Mouse (Mus musculus): ENCODE results near the gene Ift80. TPM values are rescaled to one million over a fixed set of nuclear protein-coding genes. Genes with fewer than 3 reads are reported as not detected.
"Not testable (repeated sequence)": the region's sequence is repeated elsewhere in the genome, so short reads cannot be mapped to it uniquely, and the experiment has no call there.

Ift80 gene
- polyA plus RNA-seq, 1 experiment from 2014 or later, result 18.7 TPM

DNA sequence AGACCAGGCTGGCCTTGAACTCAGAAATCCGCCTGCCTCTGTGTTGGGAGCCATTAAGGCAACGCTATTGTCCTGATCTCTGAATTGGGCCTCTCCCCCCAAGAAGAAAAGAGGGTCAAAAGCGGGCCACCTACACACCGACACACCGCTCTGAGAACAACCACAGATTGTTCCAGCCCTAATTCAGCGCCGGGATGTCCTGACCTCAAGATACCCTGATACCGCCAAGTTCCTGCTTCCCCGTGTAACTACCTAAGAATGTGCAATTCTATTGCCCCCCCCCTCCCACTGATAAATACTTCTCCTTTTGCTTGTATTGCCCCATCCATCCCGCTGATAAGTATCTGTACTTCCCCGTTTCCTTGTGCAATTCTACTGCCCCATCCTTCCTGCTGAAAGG lies 52.4 kb downstream of the Ift80 start:
- H3K27ac ChIP-seq; H3K36me3 ChIP-seq (replicated peaks); H3K27me3 ChIP-seq; H3K4me2 ChIP-seq; H3K4me3 ChIP-seq (replicated peaks); H3K9me3 ChIP-seq; H3K4me1 ChIP-seq; H3K9ac ChIP-seq; ATAC-seq (ENCODE audit: low FRiP score): not testable (repeated sequence)
- 92% methylated on average over 11 of the region's 11 CpGs for WGBS

- H3K9me3 ChIP-seq, result no peaks in the 10 kb centered on the region
- H3K9ac ChIP-seq, result no peak overlapping the region
- ATAC-seq (ENCODE audit: low FRiP score), result no peak
- no peaks in the 10 kb centered on the region for H3K4me1 ChIP-seq
- no peak overlapping the region for H3K27ac ChIP-seq
- H3K4me2 ChIP-seq, result no peak overlapping the region
- no peak overlapping the region for H3K4me3 ChIP-seq (replicated peaks)
- no peaks in the 10 kb centered on the region for H3K36me3 ChIP-seq (replicated peaks)
- WGBS, result 63% methylated on average over 8 of the region's 8 CpGs
- no peaks in the 10 kb centered on the region for H3K27me3 ChIP-seq
Observed at GRCm38 (mm10) chr3:68949381-68949780, 55.0 kb downstream of the Ift80 start.

GRCm38 (mm10) chr3:68948918-68949317 lies 55.5 kb downstream of the Ift80 start:
- no peaks in the 10 kb centered on the region for H3K27me3 ChIP-seq
- H3K9ac ChIP-seq, result no peak overlapping the region
- no peak overlapping the region for H3K27ac ChIP-seq
- no peaks in the 10 kb centered on the region for H3K9me3 ChIP-seq
- H3K4me3 ChIP-seq (replicated peaks), result no peak overlapping the region
- H3K4me2 ChIP-seq, result no peak overlapping the region
- no peak for ATAC-seq (ENCODE audit: low FRiP score)
- H3K4me1 ChIP-seq, result no peaks in the 10 kb centered on the region
- no peaks in the 10 kb centered on the region for H3K36me3 ChIP-seq (replicated peaks)
- 55% methylated on average over 2 of the region's 2 CpGs for WGBS

- no peaks in the 10 kb centered on the region; the same call in 1 of the 2 replicates for H3K36me3 ChIP-seq (replicated peaks)
- H3K27me3 ChIP-seq, result no peaks in the 10 kb centered on the region
- no peak for ATAC-seq (ENCODE audit: low FRiP score)
- no peak overlapping the region for H3K9ac ChIP-seq
- H3K27ac ChIP-seq, result no peak overlapping the region
- H3K4me3 ChIP-seq (replicated peaks), result no peak overlapping the region
- 86% methylated on average over 6 of the region's 6 CpGs for WGBS
- no peak overlapping the region for H3K4me2 ChIP-seq
- H3K4me1 ChIP-seq, result no peaks in the 10 kb centered on the region
- H3K9me3 ChIP-seq, result no peaks in the 10 kb centered on the region
Observed at GRCm38 (mm10) chr3:68941867-68942266, 62.5 kb downstream of the Ift80 start.

DNA sequence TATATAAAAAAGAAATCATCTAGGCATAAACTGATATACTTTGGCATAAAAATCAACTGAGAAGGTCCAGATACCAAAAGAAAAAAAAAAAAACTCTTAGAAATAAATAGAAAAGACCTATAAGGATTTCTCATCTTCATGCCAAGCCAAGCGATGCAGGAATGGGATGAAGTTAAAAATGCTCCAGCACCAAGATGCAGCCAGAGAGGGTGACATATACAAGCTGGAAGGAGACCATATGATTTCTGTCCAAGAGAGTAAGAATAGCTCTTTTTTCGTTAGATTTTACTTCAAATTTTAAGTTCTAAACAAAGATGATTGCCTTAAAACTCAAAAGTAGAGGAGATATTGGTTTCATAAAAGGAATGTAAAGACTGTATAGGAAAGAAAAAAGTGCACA lies 64.1 kb downstream of the Ift80 start:
- Histone ChIP-seq H3K27ac (no peak overlapping the region), H3K4me1 (no peaks in the 10 kb centered on the region), H3K9me3 (no peaks in the 10 kb centered on the region), H3K4me3 (replicated peaks) (no peak overlapping the region), H3K4me2 (no peak overlapping the region), H3K27me3 (no peaks in the 10 kb centered on the region), H3K36me3 (replicated peaks) (peaks cover 8% of the 10 kb centered on the region), H3K9ac (no peak overlapping the region)
- no peak for ATAC-seq (ENCODE audit: low FRiP score)
- 97% methylated on average over 2 of the region's 2 CpGs for WGBS

DNA sequence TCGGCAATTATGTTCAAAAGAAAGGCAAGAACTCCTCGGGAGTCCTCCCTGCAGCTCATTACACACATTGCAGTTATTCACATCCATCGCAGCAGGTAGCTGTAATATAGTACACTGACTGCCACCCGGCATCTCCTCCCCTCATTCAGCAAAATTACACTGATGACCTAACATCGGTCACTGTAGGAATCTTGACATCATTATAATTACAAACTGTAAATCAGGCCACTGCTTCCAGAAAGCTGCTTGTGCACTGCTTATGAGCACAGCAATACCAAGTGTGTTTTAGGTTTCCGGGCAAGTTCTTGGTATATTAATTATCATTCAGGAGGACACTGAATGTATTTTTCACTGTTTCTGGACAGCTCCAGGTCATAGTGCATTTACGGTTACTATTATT lies 65.1 kb downstream of the Ift80 start:
- H3K9ac ChIP-seq, result no peak overlapping the region
- H3K9me3 ChIP-seq, result no peaks in the 10 kb centered on the region
- no peaks in the 10 kb centered on the region for H3K27me3 ChIP-seq
- H3K36me3 ChIP-seq (replicated peaks), result peaks cover 15% of the 10 kb centered on the region
- ATAC-seq (ENCODE audit: low FRiP score), result no peak
- no peak overlapping the region for H3K4me3 ChIP-seq (replicated peaks)
- H3K4me1 ChIP-seq, result no peaks in the 10 kb centered on the region
- H3K27ac ChIP-seq, result no peak overlapping the region
- H3K4me2 ChIP-seq, result no peak overlapping the region
- 95% methylated on average over 7 of the region's 7 CpGs for WGBS

DNA sequence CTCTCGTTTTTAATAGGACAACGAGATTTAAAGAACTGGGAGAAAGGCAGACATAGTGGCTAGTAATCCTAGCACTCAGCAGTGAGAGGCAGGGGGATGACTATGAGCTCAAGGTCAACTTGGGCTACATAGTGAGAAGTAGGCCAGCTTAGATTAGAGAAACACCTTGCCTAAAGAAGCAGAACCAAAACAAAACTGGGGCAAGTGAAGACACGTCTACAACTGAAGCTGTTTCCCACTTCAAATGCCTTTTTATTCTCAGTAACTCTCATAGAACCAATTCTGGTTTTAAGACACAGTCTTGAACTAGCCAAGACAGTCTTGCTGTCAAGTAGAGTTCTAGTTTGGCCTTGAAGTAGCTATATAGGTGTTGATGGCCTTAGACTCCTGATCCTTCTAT lies 67.7 kb downstream of the Ift80 start:
- Histone ChIP-seq H3K9me3 (no peaks in the 10 kb centered on the region), H3K4me2 (no peak overlapping the region)
- WGBS, result 91% methylated on average over 3 of the region's 3 CpGs

GRCm38 (mm10) chr3:68935498-68935897 lies 68.9 kb downstream of the Ift80 start:
- 97% methylated on average over 1 of the region's 1 CpGs for WGBS
- ATAC-seq (ENCODE audit: low FRiP score), result no peak
- peaks cover 20% of the 10 kb centered on the region for H3K36me3 ChIP-seq (replicated peaks)
- no peaks in the 10 kb centered on the region for H3K4me1 ChIP-seq
- no peaks in the 10 kb centered on the region for H3K27me3 ChIP-seq
- H3K9ac ChIP-seq, result no peak overlapping the region
- no peak overlapping the region for H3K4me3 ChIP-seq (replicated peaks)
- no peaks in the 10 kb centered on the region for H3K9me3 ChIP-seq
- no peak overlapping the region for H3K27ac ChIP-seq
- H3K4me2 ChIP-seq, result no peak overlapping the region

More for the DNA sequence above, 67.7 kb downstream of the Ift80 start:
- Histone ChIP-seq H3K9ac (no peak overlapping the region), H3K4me3 (replicated peaks) (no peak overlapping the region), H3K27me3 (no peaks in the 10 kb centered on the region), H3K27ac (no peak overlapping the region), H3K36me3 (replicated peaks) (peaks cover 20% of the 10 kb centered on the region), H3K4me1 (no peaks in the 10 kb centered on the region)
- ATAC-seq (ENCODE audit: low FRiP score), result no peak

DNA sequence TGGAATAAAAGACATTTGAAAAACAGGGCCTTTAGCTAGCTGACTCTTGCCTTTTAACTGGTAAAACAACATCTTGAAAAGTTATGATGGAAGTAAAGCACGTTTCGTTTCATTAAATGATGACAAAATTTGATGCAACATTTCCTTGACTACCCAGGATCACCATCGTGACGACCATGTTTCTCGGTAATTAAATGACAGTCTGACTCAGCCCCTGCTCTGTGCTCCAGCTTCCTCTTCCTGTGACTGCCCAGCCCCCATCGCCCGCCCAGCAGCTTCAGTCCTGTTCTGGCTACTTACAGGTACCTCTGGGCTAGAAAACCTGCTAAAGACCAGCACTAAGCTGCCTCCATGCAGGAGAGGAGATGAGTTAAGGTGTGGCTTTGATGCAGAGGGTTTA lies 70.1 kb downstream of the Ift80 start:
- H3K36me3 ChIP-seq (replicated peaks), result peaks cover 27% of the 10 kb centered on the region
- H3K4me1 ChIP-seq, result no peaks in the 10 kb centered on the region
- no peak for ATAC-seq (ENCODE audit: low FRiP score)
- H3K27me3 ChIP-seq, result no peaks in the 10 kb centered on the region
- WGBS, result 89% methylated on average over 7 of the region's 7 CpGs
- H3K4me3 ChIP-seq (replicated peaks), result no peak overlapping the region
- no peak overlapping the region for H3K9ac ChIP-seq
- no peaks in the 10 kb centered on the region for H3K9me3 ChIP-seq
- H3K4me2 ChIP-seq, result no peak overlapping the region
- no peak overlapping the region for H3K27ac ChIP-seq

DNA sequence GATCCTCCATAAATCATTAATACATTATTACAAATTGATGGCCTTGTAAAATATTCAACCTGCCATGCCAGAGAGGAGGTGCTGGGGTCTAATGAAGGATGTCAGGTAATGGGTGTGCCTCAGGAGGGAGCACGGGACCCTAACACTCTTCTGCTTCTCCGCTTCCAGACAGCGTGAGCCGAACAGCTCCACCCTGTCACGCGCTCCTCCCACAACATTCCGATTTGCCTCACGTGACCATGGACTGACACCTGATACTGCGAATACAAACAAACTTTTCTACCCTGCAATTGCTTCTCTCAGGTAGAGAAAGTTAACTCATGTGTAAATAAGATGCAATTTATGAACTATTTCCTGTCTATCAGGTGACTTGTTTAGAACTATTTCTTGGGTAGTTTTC lies 75.8 kb downstream of the Ift80 start:
- 85% methylated on average over 9 of the region's 9 CpGs for WGBS
- H3K27me3 ChIP-seq, result no peaks in the 10 kb centered on the region
- no peak overlapping the region for H3K9ac ChIP-seq
- no peaks in the 10 kb centered on the region for H3K9me3 ChIP-seq
- no peak overlapping the region for H3K4me3 ChIP-seq (replicated peaks)
- no peak for ATAC-seq (ENCODE audit: low FRiP score)
- no peak overlapping the region for H3K4me2 ChIP-seq
- peaks cover 16% of the 10 kb centered on the region; the same call in 1 of the 2 replicates for H3K36me3 ChIP-seq (replicated peaks)
- no peaks in the 10 kb centered on the region for H3K4me1 ChIP-seq
- H3K27ac ChIP-seq, result no peak overlapping the region

- Histone ChIP-seq H3K9ac (no peak overlapping the region), H3K27ac (no peak overlapping the region), H3K36me3 (replicated peaks) (0 out of 2 replicates have a peak, but pooled peaks cover 6% of the 10 kb centered on the region), H3K9me3 (no peaks in the 10 kb centered on the region), H3K4me3 (replicated peaks) (no peak overlapping the region), H3K4me2 (no peak overlapping the region), H3K4me1 (no peaks in the 10 kb centered on the region), H3K27me3 (no peaks in the 10 kb centered on the region)
- no peak for ATAC-seq (ENCODE audit: low FRiP score)
- WGBS, result 89% methylated on average over 4 of the region's 4 CpGs
Observed at GRCm38 (mm10) chr3:68907509-68907908, 96.9 kb downstream of the Ift80 start.

GRCm38 (mm10) chr3:68904902-68905778 lies 99.2 kb downstream of the Ift80 start:
- Histone ChIP-seq H3K9me3 (no peaks in the 10 kb centered on the region), H3K9ac (no peak overlapping the region), H3K36me3 (replicated peaks) (no peaks in the 10 kb centered on the region), H3K4me3 (replicated peaks) (no peak overlapping the region), H3K4me1 (no peaks in the 10 kb centered on the region), H3K27me3 (no peaks in the 10 kb centered on the region), H3K27ac (no peak overlapping the region), H3K4me2 (no peak overlapping the region)
- 84% methylated on average over 2 of the region's 2 CpGs for WGBS
- no peak for ATAC-seq (ENCODE audit: low FRiP score)

GRCm38 (mm10) chr3:68902636-68903035 lies 101.7 kb downstream of the Ift80 start:
- H3K27me3 ChIP-seq; H3K36me3 ChIP-seq (replicated peaks); H3K4me2 ChIP-seq; H3K4me3 ChIP-seq (replicated peaks); H3K9me3 ChIP-seq; H3K4me1 ChIP-seq; H3K9ac ChIP-seq; H3K27ac ChIP-seq; ATAC-seq (ENCODE audit: low FRiP score): not testable (repeated sequence)
- WGBS, result 91% methylated on average over 20 of the region's 20 CpGs
